ENCODE assay signal across 8 mouse cellular contexts in the genomic region with DNA sequence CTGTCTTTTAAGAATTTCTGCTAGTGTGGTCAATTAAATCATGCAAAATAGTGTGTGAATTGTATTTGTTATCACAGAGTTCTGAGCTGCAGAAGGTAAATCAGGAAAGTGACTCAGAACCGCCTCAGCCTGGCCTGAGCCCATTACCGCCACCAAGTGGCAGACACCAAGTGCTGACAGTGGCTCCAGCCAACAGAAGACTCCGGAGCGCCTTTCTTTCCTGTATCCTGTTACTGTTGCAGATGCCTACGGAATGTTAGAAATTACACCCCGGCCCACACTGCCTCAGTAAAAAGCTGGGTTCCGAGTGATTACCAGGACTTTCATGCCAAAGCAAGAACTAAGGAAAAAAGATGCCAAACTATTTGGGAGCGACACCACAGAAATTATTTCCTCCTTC. TPM values are rescaled to one million over a fixed set of nuclear protein-coding genes. Genes with fewer than 3 reads are reported as not detected.
DNase-seq lines count a peak whose midpoint lies in the region; ATAC-seq and TF ChIP-seq lines count a peak whose summit lies in the region.

No protein-coding gene starts in this region.

- H3K4me3 ChIP-seq in hindbrain, embryonic 10.5 days = no peak overlapping the region
- H3K4me3 ChIP-seq in layer of hippocampus, adult 2 months = no peak overlapping the region
- peak overlapping the region; percentile 19; the same call in 1 of the 2 replicates for H3K4me3 ChIP-seq in lung, embryonic 16.5 days (ENCODE audit: low read length)

- no peak overlapping the region for H3K27ac ChIP-seq in hindbrain, embryonic 10.5 days
- no peak overlapping the region for H3K27ac ChIP-seq in layer of hippocampus, adult 2 months
- H3K27ac ChIP-seq in lung, embryonic 16.5 days (ENCODE audit: low read length) = peak overlapping the region; percentile 1; the same call in 1 of the 2 replicates

- peak; percentile 80 for ATAC-seq in lung, embryonic 16.5 days (ENCODE audit: low read depth)

- no peaks in the 10 kb centered on the region for H3K27me3 ChIP-seq in hindbrain, embryonic 10.5 days (ENCODE audit: insufficient read depth, poor library complexity, severe bottlenecking)
- no peaks in the 10 kb centered on the region for H3K27me3 ChIP-seq in lung, embryonic 16.5 days (ENCODE audit: control insufficient read depth, insufficient read depth, low read depth, low read length)

- peak overlapping the region; percentile 45 for H3K4me2 ChIP-seq in lung, embryonic 16.5 days (ENCODE audit: low read depth, low read length)

- H3K9ac ChIP-seq in lung, embryonic 16.5 days (ENCODE audit: low read length) = no peak overlapping the region

- no peaks in the 10 kb centered on the region for H3K9me3 ChIP-seq in hindbrain, embryonic 10.5 days
- H3K9me3 ChIP-seq in lung, embryonic 16.5 days (ENCODE audit: control insufficient read depth, low read length) = no peaks in the 10 kb centered on the region

- peak; percentile 99 for TF ChIP-seq CTCF in layer of hippocampus, adult 2 months (conservative IDR thresholded peaks at IDR 0.05)

- no peaks in the 10 kb centered on the region for H3K36me3 ChIP-seq in hindbrain, embryonic 10.5 days
- no peaks in the 10 kb centered on the region for H3K36me3 ChIP-seq in lung, embryonic 16.5 days (ENCODE audit: control insufficient read depth, insufficient read depth, low read length)

- 0 out of 2 replicates have a peak, but pooled peaks cover 4% of the 10 kb centered on the region for H3K4me1 ChIP-seq in hindbrain, embryonic 10.5 days (replicated peaks)
- no peaks in the 10 kb centered on the region; the same call in 1 of the 2 replicates for H3K4me1 ChIP-seq in lung, embryonic 16.5 days (replicated peaks; ENCODE audit: control insufficient read depth, insufficient read depth, low read length)

- peak; percentile 72 for DNase-seq in Muller cell, postnatal 12 days (ENCODE audit: inconsistent ontology term)
- DNase-seq in cerebellum, adult 9-11 months = peak; percentile 91
- peak; percentile 52 to 74 for DNase-seq in frontal cortex, postnatal 10 days (ENCODE audit: low spot score in 2 of 2)
- peak; percentile 68 for DNase-seq in hindbrain, embryonic 10.5 days (ENCODE audit: low spot score)
- DNase-seq in layer of hippocampus, adult 2 months (ENCODE audit: low spot score in 2 of 2) = peak; percentile 77 to 82
- peak; percentile 35 for DNase-seq in ovary, postnatal 10 days (ENCODE audit: low spot score)
- peak; percentile 56 for DNase-seq in thymus, postnatal 14 days

- 16% methylated on average over 8 of the region's 8 CpGs for WGBS in hindbrain, embryonic 10.5 days
- WGBS in lung, embryonic 16.5 days = 10% methylated on average over 8 of the region's 8 CpGs

RNA-seq across cellular contexts. Expression of gene Ipcef1, which starts 23.9 kb away (rescaled TPM):
- 0.16 and 0.25 TPM in 2 replicates for polyA plus RNA-seq in hindbrain, embryonic 10.5 days (2016; fragmentation: Nextera tagmentation; extraction: Ambion mirVana)
- total RNA-seq in layer of hippocampus, adult 2 months (2021) = 10 to 100 TPM; 23.5 to 25.2 TPM
- polyA plus RNA-seq in lung, embryonic 16.5 days (2015; fragmentation: Nextera tagmentation; extraction: Ambion mirVana) = 0.20 and 0.24 TPM in 2 replicates

Comparison
In these comparisons a context has a peak if more than half of its experiments do, and no peak if none do; other contexts are left out.
1. DNase-seq: peak in every context shown above with its lines; median percentile 91 in cerebellum, adult 9-11 months; 80 in layer of hippocampus, adult 2 months; 72 in Muller cell, postnatal 12 days; 68 in hindbrain, embryonic 10.5 days; 63 in frontal cortex, postnatal 10 days; 56 in thymus, postnatal 14 days; 35 in ovary, postnatal 10 days.